Mouse (Mus musculus) cerebellum, adult (tissue): Measurements from ENCODE around the gene Sgms1.

ENCODE experiments used
- ATAC-seq: cut with Nextera tagmentation; 2 replicates; pipeline ENCODE4 v1.9.2; 2017; ENCODE audit warnings: mild to moderate bottlenecking, moderate library complexity, mixed read lengths; ENCODE audit not compliant: insufficient number of reproducible peaks, low FRiP score, low TSS enrichment

Gene Sgms1

DNA sequence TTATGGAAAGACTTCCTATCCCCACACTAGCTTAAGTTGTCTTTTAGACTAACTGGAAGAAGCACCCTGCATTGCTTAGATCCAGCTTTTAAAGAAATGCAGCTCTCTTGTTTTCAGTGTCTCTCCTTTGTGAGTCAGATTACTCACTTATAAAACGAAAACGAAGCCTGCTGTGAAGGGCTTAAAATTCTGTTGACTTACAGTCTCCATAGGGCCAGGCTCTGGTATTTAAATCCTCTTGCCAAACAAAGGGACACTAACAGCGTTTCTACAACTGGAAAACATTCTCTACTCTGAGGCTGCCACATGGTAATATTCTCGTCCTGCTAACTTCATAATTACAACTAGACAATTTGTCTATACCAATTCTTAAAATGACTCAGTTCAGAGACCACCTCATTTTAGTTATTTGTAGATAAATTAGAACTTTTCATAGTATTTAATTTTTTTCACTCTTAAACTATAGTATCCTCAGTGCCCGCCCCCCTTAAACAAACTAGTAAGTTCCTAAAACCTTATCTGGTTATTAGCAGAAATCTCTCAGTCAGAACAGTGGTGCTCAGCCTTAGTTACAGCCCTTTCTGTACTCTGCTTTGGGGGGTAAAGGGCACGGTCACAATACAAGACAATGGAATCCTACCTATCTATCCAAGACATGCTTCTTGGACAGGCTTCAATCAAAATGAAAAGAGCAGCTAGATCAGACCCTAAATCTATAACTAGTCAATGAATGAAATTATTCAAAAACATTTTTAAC, 133.9 kb downstream of the Sgms1 start:
- ATAC-seq: no peak

DNA sequence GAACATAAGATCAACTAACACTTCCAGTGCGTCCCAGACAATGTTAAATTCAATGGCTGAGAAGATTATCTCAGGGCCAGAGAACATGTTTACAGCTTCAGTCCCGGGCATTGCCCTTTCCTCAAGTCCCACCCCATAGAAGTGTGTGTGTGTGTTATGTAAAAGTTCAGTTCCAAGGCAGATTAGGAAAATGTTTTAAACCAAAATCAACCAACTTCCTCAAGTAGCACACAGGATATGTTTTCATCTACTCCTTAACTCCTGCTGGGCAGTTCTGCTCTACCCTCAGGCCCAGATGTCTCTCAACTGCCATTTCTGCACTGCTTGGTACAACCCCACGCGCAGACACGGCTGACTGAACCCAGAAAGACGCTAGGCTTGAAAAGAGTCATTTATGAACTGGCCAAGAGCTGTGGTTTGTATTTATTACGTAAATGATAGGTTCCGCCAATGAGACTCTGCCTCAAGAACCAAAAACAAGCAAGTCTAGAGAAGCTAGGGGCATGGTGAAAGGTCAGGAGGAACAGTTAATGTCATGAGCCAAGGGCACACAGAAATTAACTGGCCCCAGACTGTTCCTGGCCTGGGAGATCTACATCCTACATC, 134.7 kb downstream of the Sgms1 start:
- ATAC-seq: no peak

DNA sequence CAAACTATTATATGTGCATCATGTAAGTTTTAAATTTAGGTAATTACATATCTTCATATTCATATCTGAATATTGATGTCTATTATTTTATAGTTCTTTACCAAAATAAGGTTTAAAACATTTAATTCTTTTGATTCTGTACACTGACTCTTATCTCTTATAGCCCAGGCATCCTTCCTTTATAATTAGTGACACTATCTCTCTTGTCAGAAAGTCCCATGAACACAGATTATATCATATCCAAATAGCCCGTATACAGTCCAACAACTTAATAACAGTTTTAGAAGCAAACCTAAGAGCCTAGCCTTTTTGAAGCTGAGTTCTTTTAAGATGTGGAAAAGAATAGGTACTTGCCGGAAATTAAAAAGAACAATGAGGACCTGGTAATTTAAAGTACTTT, 135.3 kb downstream of the Sgms1 start:
- ATAC-seq: no peak

DNA sequence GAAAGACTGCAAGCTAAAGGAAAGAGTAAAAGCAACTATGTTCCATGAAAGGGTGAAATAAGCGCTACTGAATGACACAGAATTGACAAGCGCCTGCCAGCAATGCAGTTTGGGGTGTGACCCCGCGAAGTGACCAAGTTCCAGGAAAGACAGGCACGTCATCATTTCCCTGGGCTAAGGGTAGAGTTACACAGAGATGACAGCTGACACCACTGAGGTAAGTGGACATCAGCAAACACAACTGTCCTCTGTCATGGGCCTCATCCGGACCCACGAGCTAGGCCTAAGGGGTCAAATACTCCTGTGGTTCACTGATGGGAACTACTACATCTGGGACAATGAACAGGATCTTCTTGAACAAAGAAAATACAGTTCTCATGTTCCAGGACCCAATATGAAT, 136.5 kb downstream of the Sgms1 start:
- ATAC-seq: no peak

DNA sequence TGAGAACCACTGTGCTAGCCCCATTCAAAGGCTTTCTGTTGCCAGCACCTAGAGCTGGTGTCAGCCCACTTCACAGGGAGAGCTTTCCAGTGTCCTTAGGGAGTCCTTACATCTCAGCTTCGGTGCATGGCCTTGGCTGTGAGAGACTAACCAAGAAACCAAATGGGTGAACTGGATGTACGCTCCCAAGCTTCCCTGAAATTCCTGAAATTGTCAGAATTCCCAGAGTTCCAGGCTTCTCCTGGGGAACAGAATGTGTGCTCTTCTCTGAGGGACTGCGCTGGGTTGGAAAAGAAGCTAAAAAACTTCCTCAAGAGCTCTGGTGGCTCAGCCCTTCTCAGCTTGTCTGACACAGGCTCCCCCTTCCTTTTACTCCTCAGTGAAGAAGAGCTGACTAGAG, 137.1 kb downstream of the Sgms1 start:
- no peak for ATAC-seq

DNA sequence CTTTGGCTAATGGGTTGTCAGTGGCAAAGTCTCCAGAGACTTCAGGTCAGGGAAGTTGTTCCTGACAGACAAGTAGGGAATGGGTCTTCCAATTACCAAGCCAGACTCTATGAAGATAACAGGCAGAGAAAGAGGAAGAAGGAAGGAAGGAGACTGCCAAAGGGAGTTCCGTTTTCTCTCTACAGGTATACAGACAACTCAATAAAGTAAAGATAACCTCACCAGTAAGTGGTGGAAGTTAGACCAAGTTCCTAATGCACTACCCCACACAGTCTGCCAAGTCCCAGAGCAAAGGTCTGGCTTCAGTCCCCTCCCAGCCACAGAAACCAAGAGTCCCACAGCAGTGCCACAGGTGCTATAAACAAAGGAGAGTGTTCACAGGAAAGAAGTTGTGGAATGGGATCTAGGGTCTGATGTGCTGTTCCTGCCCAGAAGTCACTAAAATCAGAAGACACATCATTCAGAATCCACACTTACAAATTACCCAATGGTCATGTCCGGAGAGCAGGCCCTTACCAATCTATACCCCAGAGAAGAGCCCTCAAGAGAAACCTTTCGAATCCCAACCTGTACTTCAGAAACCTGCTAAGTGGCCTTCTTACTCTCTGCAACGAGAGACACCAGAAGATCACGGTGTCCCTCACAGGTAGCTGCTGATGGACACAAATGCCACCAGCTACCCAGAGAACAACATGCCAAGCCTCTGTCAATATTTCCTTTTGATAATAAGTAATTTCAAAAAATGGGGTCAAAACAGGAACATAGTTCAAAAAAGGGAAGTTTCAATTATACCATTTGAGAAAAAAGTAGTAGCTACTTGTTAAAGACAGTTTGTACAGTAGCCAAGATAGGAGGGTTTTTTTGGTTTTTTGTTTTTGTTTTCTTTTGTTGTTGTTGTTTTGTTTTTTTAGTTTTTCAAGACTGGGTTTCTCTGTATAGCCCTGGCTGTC, 140.1 kb downstream of the Sgms1 start:
- ATAC-seq: no peak

DNA sequence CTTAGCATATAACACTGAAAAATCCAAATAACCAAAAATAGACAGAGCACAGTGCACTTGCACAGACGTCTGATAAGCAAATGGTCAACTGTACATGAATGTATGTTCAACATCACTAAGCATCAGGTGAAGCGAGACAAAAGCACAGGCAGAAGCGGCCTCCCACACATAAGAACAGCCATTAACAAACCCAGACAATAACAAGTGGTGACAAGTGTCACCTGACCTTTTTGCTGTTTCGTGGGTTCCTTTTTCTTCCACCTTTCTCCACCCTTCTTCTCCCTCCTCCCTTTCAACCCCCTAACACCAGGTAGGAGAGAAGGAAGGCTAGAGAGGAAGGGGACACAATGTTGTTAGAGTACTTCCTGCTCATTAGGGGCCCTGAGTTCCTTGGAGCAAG, 144.6 kb downstream of the Sgms1 start:
- no peak for ATAC-seq

DNA sequence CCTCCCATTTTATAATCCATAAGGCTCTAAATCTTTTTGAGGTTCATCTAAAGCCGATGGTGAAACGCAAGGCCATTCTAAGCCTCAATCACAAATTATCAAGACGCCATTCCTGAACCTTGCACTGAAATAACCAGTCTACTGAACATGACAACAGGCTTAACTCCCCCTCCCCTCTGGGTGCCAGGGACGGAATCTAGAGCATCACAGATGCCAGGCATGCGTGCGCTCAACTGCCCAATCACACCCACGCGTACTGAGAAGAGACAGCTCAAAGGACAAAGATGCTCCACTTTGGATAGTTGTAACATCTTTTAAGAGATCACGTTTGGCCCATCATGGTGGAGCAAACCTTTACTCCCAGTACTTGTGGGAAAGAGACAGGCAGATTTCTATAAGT, 146.3 kb downstream of the Sgms1 start:
- ATAC-seq: peak; percentile 50; the same call in 1 of the 2 replicates

DNA sequence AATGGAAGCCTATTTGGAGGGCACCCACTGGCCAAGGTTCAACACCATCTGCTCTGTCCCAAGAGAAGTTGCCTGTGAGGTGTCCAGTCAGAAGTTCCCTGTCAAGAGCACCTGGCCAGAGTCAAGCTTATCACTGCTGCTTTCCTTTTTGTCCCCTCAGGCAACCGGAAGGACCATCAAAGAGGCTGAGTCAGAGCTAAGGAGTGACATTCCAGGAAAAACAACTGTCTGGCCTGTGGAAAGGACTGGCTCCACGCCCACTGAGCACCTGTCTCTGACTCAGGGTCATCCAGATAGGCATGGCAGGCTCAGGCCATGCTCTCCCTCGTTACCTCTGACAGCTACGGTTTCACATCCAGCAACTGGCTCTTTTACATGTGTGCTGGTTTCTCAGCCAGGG, 147.4 kb downstream of the Sgms1 start:
- ATAC-seq: no peak

DNA sequence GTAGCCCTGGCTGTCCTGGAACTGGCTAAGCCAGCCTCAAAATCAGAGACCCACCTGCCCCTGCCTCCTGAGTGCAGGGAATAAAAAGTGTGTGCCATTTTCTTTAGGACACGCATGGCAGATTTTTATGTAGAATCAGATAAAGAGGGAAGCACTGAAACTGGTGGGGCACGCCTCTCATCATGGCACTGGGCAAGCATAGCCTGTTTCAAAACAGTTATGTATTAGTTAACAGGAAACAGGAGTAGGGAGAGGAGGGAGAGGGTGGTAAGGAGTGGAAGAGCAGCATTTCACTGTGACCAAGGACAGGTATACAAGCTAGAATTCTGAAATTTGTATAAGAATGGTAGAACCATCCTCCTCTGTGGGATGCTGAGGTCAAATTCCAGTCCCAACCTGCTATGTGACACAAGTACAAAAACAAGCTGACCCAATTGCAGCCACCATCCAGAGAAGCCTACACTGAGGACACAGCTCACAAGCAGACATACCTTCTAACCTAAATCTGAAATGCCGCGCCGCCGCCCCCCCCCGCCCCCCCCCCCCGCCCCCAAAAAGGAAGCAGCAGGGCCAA, 149.0 kb downstream of the Sgms1 start:
- ATAC-seq: no peak

DNA sequence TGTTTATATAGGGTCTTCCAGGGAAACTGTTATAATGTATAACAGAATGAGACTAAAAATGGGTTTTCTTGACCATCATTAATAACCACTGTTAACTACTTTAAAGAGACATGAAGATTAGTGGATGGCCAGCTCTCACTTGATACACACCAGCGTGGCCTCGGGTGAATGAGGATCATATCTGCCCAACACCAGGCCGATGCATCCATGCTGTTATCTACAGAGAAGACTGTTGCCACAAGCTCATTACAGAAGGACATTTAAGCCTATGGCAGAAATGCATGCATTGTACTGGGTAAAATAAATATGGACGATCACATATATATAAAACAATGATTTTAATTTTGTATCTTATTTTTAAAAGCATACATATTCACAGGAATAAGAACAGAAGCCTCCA, 149.6 kb downstream of the Sgms1 start:
- no peak for ATAC-seq

DNA sequence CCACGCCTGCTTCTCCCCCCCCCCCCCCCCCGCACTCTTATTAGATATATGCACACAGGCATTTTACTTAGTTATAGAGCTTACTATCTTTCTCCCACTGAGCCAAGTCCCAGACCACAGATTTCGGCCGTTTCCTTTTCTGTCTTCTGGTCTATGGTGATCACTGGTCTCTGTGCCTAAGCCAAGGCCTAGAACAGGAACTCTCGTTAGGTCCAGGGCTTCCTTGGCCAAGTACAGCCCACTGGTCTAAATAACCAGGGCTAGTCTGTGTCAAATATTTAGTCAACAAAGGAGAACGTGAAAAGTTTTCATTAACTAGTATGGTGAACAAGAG, 150.1 kb downstream of the Sgms1 start:
- ATAC-seq: no peak

DNA sequence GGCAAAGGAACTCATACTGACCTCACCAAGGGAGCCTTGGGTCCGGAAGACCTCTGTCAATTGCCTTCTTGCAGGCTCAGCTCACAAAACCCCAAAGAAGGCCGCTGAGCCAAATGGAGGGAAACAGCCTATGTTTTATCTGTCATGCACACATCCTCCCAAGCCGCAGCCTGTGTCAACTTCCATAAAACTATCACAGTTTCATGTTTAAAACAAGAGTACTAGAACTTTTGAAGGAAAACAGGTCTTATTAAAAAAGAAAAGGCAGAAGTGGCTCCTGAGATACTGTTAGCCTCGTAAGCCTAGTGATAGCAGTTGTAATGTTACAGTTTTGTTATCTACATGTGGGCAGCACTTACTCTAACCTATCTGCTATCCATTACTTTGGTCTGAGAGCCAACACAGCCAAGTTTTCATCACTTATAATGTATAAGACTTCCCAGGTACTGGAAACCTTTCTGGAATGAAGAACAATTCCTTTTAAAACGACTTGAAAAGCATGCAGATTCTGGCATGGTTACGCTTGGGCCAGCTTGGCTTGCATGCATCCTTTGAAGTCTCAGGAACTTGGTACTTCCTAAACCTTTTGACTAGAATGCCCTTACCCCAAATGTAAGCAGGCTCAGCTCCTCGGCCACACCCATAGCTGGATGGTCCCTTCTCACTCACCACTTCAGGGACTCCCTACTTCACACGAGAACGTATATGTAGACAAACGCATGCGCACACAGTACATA, 150.6 kb downstream of the Sgms1 start:
- ATAC-seq: no peak

DNA sequence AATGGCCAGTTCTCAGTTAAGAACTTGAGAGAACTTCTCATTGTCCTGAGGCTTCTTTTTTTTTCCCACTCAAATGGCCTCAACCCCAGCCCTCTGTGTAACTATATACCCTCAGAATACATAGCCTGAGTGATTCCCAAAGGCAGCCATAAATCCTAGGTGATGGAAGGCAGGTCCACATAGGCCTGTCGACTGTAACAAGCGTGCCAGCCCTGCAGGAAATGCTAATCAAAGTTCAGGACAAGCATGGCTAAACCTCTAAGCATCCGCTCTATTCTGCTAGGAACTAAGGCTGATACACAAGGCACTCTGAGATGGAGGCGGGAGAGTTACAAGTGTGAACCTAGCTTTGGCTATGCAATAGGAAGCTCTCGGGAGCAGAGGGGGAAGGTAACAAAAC, 151.8 kb downstream of the Sgms1 start:
- no peak for ATAC-seq

DNA sequence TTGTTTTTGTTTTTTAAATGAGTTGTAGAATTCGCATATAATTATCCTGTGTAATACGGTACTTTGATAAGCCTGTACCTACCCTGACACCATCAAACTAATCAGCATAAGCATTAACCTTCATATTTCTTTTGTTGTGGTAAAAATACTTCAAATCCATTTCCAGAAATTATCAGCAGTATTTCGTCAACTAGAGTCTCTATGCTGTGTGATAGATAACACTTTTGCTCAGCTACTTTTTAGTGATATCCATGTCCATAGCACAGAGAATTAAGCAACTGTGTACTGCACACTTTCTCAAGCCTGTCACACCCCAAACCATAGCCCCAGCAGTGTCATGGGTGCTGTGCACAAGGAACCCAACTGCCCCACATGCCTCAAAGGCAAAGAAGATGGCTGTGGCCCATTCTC, 152.3 kb downstream of the Sgms1 start:
- no peak for ATAC-seq

DNA sequence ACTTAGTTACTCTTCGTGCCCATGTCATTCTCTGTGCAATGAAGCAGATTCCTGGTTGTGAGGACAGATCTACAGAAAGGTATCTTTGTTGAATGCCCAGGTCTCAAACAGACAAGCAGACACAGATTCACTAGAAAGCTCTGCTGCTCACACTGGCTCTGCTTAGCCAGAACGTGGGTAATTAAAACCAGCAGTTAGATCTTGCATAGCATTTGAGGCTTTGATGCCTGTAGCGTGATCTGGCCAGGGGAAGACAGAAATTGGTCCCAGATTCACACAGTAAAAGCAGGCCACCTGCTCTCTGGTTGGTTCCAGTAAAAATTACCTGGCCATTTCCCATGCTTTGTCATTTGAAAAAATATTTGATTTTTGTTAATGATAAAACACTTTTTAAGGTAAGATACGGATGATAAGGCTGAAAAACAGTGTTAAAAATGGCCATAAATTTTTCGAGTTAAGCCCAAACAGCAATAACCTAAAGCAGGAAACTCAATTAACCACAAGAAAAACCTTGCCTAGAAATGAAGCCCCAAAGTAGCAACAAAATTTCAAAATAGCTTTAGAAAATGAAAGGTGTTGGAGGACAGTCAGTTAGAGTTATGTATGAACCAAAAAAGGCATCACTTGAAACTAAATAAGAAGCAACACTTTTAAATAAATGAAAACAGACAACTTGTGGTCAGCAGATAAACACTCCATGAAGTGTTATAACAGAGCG, 154.6 kb downstream of the Sgms1 start:
- ATAC-seq: 0 out of 2 replicates have a peak, but pooled peaks have one; percentile 33

DNA sequence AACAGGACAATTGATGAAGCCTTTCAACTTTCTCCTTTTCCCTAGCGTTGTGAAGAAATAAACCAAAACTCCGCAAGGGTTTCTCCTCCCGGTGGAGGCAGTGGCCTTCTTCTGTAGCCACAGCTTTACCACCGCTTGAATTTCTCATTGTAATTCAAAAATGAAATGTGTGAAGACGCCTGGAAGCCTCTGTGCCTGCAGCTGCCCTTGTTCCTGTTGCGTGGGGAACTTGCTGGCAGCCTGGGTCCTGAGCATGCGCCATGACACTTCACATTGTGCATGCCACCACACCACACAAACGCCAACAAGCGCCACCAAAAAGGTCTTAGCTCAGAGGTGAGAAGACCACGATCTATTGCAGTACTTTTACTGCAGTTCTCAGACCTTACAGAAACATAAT, 158.2 kb downstream of the Sgms1 start:
- ATAC-seq: no peak

DNA sequence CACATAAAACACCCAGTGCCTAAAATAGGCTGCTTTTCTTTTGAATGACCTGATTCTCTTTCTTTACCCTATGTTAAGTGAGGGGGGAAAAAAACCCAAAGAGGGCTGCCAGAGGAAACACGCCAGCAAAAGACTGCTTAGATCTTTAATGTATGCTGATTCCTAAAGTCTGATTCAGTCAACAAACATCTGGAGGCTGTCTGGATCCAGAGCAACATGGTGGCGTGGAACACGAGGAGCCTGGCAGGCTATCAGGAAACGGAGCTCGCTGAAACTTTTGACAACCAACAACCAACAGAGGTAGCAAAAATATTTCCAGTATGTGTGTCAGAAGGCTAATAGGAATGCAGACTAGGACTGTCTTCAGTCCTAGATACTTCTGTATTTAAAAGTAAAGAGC, 158.7 kb downstream of the Sgms1 start:
- no peak for ATAC-seq

DNA sequence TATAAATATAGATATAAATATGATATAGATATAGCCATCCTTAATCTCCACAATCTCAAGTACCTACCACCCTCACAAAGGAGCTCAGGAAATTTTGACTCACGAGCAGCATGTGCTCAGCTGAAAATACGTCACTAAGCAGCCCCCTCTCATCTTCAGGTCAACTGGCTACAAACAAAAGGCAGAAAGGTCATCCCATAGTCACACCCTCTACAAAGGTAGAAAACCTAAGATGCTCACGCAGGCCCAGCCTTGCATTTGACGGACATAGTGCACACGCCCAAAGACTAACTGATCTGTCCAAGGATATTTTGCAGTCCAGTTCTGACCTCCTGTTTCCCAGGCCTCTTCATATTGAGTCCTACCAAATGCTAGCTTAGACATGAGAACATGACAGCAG, 159.2 kb downstream of the Sgms1 start:
- no peak for ATAC-seq

DNA sequence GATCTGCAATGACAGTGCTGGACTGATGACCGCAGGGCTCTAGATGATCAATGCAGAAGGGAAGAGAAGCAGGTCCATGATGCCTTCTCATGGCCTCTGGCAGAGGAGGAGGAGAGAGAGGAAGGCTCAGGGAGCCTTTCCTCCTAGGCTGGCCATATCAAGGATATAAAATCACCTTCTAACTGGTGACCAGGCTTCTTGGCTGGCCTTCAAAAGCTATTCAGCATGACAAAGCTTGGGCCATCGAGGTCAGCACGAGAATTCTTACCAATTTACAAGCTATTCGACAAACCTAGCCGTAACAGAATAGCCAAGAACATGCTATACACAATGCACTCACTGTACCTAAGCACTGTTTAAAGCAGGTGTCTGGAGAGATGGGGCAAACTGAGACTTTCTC, 159.7 kb downstream of the Sgms1 start:
- ATAC-seq: no peak
